Mouse (Mus musculus) monocyte, adult 5-6 weeks (primary cell): Measurements from ENCODE around the gene 1810062G17Rik. TPM values are rescaled to one million over a fixed set of nuclear protein-coding genes. Genes with fewer than 3 reads are reported as not detected.
A peak's percentile ranks its signal among the peaks of the same experiment; 100 is the strongest.

ENCODE experiments used
- ATAC-seq: fragments of 153-309, 156-312 bp; replicated peaks from 2 replicates; pipeline ENCODE4 v1.8.0; 2017; ENCODE audit warnings: mild to moderate bottlenecking; ENCODE audit not compliant: low TSS enrichment, insufficient number of reproducible peaks, severe bottlenecking, poor library complexity, low FRiP score
- total RNA-seq: library from RNA; stranded (forward); fragments of 200-1000, 200-491, 200-594 nt; gene quantifications from 3 replicates; pipeline ENCODE4 v1.2.3, GENCODE M21; 2017

Gene 1810062G17Rik
- total RNA-seq = not detected in 3 replicates

GRCm38 (mm10) chr3:36475532-36476087, at the start of gene 1810062G17Rik, which contains the start of gene Anxa5:
Gene 1810062G17Rik, plus strand, starts transcription at chr3:36475937.
Gene Anxa5, minus strand, starts transcription at chr3:36475894.
- ATAC-seq = peak; percentile 95

GRCm38 (mm10) chr3:36427386-36427785, 48.4 kb upstream of the 1810062G17Rik start:
- no peak for ATAC-seq

GRCm38 (mm10) chr3:36430360-36430759, 45.4 kb upstream of the 1810062G17Rik start:
- ATAC-seq = no peak

GRCm38 (mm10) chr3:36440280-36440679, 35.5 kb upstream of the 1810062G17Rik start:
- no peak for ATAC-seq

GRCm38 (mm10) chr3:36442426-36442825, 33.3 kb upstream of the 1810062G17Rik start:
- no peak for ATAC-seq

- no peak for ATAC-seq
Observed at GRCm38 (mm10) chr3:36446041-36446440, 29.7 kb upstream of the 1810062G17Rik start.

- ATAC-seq = no peak
Observed at GRCm38 (mm10) chr3:36446506-36446905, 29.2 kb upstream of the 1810062G17Rik start.

GRCm38 (mm10) chr3:36446918-36447317, 28.8 kb upstream of the 1810062G17Rik start:
- ATAC-seq = no peak

GRCm38 (mm10) chr3:36449292-36450165, 26.2 kb upstream of the 1810062G17Rik start:
- ATAC-seq = no peak

GRCm38 (mm10) chr3:36452502-36452901, 23.2 kb upstream of the 1810062G17Rik start:
- no peak for ATAC-seq

- ATAC-seq = no peak
Observed at GRCm38 (mm10) chr3:36455124-36455523, 20.6 kb upstream of the 1810062G17Rik start.

GRCm38 (mm10) chr3:36455566-36455965, 20.2 kb upstream of the 1810062G17Rik start:
- ATAC-seq = no peak

- no peak for ATAC-seq
Observed at GRCm38 (mm10) chr3:36460717-36461116, 15.0 kb upstream of the 1810062G17Rik start.

- ATAC-seq = no peak
Observed at GRCm38 (mm10) chr3:36461819-36462218, 13.9 kb upstream of the 1810062G17Rik start.

- ATAC-seq = no peak
Observed at GRCm38 (mm10) chr3:36462348-36462747, 13.4 kb upstream of the 1810062G17Rik start.

GRCm38 (mm10) chr3:36465538-36465937, 10.2 kb upstream of the 1810062G17Rik start:
- no peak for ATAC-seq

GRCm38 (mm10) chr3:36467632-36468031, 8.1 kb upstream of the 1810062G17Rik start:
- no peak for ATAC-seq

GRCm38 (mm10) chr3:36468871-36469270, 6.9 kb upstream of the 1810062G17Rik start:
- no peak for ATAC-seq

GRCm38 (mm10) chr3:36471856-36472255, 3.9 kb upstream of the 1810062G17Rik start:
- ATAC-seq = no peak

GRCm38 (mm10) chr3:36473222-36473621, 2.5 kb upstream of the 1810062G17Rik start:
- no peak for ATAC-seq
